Mouse (Mus musculus) spleen, postnatal 14 days (tissue): Measurements from ENCODE around the gene Ccp110.

Experiments used
- DNase-seq, 2 experiments: peaks; one replicate each; pipeline ENCODE4 v3.0.0; 2021 to 2022; ENCODE audit warnings: low spot score in 2 of 2

Gene Ccp110

DNA sequence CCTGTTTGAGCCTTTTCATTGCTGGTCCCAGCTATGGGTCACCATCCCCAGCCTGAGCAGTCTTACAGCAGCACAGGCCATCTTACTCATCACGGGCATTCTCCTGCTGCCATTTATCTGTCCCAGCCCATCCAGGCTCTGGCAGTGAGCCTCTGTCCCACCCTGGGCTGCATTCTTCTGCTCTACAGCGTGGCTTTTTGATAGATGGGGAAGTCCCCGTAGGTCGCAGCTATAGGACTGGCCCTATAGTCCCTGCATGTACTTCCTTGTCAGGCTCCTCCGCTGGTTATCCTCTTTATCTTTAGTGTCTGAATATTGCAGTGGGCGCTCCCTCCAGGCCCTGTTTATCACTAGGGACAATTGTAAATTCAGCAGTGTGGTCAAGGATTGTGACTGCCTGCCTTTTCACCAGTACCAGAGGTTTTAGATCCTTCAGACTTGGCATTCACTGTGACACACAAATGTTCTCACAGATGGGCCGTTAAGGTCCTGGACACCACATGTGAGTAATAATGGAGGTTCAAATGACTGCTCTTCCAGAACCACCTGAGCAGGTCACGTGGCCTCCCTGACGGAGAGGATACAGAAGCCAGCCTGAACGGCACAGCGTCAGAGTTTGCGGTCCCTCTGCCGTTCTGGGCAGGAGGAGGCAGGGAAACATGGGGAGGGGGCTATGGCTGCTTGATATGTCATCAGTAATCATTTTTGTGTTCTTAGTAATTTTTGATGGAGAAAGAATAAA is 16.7 kb downstream of the Ccp110 start:
- no peak for DNase-seq

DNA sequence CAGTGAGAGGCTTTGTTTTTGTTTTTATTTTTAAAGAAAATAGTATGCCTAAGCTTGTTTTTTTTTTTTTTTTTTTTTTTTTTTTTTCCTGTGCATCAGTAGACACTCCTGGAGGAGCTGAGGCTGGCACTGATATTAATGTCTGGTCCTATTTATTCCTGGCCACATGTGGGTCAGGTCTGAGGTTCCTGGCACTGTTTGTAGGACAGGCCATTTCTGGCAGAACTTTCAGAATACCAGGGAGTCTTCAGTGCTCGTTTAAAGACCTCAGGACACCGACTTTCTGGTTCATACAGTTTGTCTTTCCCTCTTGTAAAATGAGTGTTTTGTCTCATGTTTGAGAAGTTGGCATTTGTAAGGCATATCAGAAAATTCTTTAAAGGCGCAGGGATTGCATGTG is 19.4 kb downstream of the Ccp110 start:
- DNase-seq = no peak

DNA sequence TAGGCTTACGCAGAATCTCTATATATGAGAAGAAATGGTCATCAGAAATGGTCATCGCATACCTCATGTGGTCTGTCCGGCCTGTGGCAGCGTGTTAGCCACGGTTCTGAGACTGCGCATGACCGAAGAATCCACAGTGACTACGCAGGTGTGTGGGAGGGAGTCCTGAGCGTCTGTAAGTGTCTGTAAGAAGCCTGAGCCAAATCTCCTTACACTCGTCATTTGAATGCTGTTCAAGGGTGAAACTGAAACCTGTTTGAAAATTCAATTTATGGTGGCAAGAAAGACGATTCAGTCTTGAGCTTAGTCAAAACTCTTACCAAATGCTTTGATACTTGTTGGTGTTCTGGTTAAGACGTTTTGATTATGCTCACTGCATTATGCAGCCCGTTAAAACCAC is 20.9 kb downstream of the Ccp110 start:
- DNase-seq = no peak

DNA sequence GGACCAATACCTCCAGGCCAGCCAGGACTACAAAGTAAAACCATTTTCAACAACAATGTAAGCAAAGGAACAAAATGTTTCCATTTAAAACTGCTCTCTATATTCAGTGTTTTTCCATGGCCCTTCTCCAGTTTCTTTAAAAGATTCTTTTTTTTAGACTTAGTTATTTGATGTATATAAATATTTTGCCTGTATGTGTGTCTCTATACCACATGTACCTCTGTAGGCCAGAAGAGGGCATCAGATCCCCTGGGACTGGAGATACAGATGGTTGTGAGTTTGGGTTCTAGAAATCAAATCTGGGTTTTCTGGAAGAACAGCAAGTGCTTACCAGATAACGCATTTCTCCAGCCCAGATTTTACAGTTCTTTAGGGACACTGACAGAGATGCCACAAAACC is 26.4 kb downstream of the Ccp110 start:
- DNase-seq = no peak

DNA sequence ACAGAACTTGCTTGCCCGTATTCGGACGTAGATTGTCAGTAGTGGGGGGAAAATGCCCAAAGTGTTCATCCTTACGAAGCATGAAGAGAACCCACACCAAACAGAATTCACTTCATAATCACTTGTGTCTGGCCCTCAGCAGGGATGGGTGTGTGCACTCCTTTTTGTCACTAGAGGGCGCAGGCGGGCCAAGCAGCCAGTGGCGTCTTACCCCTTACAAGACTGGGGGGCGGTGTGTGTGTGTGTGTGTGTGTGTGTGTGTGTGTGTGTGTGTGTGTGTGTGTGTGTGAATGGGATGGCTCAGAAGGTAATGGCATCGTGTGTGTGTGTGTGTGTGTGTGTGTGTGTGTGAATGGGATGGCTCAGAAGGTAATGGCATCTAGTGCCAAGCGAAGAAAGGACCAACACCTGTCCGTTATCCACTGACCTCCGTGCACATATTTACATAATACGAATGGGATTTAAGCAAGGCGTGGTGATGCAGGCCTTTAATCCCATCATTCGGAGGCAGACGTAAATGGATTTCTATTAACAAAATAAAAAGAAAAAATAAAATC is 27.7 kb downstream of the Ccp110 start, which contains the start of gene Vps35l:
Gene Vps35l (plus strand): TSS at position 252 of the 557 bp plus-strand sequence.
- DNase-seq = peak; percentile 65 to 76

DNA sequence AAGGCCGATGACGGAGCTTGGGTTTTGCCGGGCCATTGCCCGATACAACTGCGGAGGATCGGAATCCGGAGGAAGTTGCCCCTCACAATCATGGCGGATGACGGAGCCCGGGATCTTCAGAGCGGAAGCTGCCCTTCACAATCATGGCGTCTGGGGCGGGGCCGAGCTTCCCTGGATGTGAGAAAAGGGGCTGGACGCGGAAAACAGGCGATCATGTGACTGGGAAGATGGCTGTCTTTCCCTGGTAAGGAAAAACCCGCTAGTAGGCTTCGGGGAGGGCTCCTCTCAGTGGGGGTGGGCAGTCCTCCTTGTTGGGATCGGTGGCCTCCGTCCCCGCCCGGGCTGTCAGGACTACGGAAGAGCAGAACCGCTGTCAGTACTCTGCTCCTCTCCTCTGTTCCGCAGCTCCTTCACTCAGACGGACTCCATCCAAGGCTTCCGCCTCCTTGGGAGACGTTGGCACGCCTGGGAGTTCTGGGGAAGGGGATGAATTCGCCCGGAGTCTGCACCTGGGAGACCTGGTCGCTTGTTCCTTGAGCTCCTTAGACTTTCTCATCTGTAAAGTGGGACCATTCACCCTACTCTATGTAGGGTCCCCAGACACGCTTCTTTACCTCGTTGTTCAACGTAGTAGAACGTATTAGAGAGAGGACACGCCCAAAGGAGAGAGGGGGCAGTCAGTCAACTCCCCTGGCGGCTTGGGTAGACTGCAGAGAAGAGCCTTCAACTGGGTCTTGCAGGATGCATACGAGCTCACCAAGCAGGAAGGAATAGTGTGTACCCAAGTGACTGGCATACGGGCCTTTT is 28.4 kb downstream of the Ccp110 start:
- DNase-seq = peak; percentile 81 to 90

DNA sequence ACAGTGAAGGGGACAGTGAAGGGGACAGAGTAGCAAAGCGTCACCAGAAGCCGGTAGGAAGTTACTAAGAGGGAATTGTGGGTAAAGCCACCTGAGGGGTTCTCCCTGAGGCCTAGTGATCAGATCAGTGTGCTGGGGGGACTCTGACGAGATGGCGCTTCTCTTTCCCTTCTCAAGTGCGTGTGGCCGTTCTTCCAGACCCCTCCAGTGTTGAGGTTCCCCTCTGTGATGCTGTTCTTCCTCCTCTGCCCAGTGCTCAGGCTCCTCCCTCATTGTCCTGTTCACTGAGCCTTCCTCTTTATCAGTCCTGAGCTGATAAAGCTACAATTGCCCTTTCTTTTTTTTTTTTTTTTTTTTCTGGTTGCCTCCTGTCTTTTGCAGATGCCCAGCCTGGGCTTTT is 29.9 kb downstream of the Ccp110 start:
- no peak for DNase-seq

DNA sequence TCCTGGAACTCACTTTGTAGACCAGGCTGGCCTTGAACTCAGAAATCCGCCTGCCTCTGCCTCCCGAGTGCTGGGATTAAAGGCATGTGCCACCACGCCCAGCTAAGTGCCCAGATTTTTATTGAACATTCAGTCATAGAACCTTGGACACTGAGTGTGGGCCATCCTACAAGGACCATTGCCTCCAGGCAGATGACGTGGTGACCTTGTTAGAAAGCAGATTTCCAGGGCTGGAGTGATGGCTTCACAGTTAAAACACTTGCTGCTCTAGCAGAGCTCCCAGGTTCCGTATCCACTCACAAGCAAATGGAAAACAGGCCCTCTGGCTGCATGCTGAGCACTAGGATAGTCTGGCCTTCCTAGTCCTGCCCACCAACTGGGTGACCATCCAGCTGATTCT is 32.4 kb downstream of the Ccp110 start:
- no peak for DNase-seq

DNA sequence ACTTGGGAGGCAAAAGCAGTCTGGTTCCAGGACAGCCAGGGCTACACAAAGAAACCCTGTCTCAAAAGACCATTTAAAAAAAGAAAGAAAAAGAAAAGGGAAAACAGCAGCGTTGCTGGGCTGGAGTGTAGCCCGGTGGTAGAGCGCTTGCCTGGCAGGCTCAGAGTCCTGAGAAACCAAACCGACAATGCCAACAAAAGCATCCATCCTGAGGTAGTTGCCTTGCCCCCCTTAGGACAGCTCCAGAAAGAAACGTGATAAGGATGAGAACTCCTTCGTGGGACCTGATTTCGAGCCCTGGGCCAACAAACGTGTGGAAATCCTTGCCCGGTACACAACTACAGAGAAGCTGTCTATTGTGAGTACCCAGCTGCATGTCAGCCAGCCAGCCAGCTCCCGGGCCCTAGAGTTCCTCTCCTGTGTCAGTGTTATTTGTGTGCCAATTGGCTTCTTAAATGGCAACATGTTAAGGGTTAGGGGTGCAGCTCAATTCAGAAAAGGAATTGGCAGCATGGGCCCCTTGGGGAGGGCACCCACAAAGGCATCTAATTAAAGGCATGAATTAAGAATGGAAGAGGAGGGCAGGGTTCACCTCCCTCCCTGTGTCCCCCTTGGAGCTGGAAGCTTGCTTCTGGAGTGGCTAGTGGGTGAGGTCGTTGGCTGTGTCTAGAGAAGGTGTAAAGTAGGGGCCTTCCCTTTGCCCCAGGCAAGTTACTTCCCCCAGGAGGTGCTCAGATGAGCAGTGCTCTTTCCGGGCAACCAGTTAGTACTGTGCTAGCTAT is 35.7 kb downstream of the Ccp110 start:
- no peak for DNase-seq

DNA sequence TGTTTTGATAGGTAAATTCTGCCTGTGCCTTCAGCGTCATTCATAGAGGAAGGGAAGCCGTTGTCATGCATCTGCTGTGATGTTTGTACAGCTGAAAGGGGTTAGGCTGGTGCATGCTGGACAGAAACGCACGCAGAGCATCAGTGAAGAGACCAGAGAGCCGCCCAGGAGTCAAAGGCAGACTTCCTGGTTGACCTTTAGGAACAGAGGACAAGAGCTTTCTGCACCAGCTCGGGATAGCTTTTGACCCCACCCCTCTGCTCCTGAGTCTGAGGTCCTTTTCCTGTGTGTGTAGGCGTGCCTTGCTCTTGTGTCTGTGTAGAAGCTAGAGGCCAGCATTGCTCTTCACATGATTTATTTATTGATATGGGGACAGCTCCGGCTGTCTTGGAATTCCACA is 37.4 kb downstream of the Ccp110 start:
- DNase-seq = no peak

DNA sequence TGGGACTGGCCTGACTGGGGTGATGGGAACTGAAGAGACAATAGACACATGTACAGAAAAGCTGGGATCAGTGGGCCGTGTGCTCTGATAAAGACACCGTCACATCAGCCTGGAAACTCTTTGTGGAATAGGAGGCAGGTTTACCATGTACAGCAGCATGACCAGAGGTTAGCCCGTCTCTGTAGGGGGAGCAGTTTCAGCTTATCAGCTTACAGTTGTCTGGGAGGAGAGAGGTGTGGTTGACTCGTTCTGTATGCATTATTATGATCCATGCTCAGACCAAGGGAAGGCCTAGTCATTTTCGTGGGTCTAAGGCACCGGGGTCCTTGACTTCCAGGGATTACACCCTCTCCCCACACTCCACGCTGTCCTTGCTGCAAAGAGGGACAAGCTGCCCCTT is 39.3 kb downstream of the Ccp110 start:
- DNase-seq = no peak

DNA sequence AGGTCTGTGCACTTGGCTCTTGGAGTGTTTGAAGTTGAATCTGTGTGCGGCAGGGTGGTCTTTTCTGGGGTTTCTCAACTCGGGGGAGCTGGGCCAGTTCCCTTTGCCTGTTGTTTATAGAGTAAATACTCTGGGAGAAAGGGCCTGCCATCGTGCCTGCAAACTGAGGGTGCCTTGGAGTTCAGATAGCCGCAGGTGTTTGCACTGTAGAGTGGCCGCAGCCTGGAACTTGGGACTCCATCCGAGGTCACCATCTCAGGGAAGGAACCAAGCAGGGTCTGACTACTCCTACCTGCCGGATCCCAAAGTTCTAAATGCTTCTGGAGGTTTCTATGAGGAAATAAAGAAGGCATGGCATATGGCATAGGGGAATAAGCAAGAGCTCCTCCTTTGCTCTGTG is 43.4 kb downstream of the Ccp110 start:
- DNase-seq = no peak

DNA sequence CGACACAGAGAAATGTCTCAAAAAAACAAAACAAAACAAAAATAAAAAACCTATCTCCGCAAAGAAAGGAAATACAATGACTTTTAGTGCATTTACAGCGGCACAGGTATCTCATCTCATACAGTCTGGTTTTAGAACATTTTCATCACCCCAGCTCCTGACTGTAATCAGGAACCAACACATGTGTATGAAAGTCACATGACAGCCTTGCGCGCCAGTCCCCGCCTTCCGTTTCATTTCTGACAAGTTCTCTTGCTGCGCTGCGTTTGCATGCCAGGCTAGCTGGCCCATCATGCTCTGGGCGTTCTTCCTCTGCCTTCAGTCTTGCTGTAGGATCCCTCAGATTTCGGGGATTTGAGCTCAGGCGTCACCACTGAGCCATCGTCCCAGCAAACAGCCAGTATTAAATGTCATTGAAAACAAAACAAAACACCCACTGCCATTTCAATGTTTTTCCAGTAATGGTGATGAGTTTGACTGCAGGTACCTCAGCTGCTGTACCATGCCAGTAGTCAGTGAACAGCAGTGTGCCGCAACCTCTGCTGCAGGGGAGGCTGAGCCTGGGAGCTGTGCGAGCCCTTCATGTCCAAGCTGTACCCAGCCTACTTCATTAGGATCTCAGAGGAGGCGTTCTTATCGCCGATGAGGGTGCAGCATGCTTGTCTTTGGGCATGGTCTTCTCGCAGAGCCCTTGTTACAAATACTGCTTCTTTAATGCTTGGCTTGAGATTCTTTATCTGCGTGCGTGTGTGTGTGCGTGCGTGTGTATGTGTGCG is 44.3 kb downstream of the Ccp110 start:
- no peak for DNase-seq

DNA sequence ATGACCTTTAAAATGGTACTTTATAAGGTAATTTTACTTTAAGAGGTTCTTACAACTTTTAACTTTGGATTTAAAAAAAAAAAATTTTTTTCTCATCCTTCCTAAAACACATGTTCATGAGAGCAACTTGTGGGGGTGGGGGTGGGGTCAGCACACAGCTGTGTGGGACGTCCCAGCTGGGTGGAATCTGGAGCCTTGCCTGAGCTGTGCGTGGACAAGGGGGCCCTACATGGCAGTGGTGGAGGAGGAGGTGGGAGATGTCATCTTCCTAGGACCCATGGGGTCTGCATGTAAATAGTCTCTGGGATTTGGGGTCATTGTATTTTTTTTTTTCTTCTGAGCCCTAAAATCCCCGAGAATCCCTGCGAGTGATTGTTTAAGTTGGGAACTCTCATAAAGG is 46.0 kb downstream of the Ccp110 start:
- DNase-seq = no peak

DNA sequence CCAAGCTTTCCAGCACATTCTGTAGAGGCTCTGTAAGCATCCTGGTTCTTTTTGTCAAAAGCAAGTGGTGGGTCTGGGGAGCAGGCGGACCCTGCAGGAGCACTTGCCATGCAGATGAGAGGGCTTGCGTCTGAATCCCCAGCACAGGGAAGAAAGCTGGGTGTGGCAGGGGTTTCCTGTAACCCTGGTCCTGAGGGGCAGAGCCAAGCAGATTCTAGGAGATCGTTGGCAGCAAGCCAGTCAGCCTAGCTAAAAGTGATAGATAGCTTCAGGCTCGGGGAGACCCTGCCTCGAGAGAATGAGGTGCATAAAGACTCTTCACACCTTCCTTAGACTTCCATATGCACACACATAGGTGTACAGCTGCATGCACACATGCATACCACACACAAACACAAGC is 47.0 kb downstream of the Ccp110 start:
- no peak for DNase-seq

DNA sequence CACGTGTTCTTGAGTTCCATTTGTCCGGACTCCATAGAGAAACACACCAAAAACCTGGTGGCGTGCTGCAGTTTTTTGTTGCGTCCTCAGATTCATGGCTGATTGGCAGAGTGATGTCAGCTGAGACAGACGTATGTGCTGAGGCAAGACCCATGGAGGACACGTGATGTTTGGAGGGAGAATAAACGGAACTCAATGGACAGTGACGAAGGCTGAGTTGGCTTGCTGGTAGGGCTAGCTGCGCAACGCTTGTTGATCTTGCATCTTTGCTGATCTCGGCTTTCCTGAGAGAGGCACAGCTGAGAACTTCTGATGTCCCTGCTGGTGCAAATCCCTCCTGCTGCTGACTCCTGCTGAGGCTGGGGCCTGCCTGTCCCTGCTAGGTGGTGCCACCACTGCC is 51.6 kb downstream of the Ccp110 start:
- DNase-seq = no peak

DNA sequence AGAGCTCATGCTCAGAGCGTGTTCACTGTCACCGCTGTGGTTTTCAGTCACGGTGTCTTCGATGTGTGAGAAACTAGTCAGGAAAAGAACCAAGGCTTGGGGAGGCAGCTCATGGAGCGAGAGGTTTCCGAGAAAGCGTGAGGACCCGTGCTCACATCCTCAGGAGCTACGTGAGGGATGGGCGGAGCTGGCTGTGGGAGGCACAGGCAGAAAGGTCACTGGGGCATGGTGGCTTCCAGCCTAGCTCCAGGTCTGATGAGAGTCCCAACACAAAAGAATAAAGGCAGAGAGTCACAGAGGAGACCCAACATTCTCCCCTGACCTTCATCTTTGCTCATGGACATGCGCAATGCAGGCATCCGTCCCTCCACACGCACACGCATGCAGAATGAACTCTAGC is 52.4 kb downstream of the Ccp110 start:
- no peak for DNase-seq

DNA sequence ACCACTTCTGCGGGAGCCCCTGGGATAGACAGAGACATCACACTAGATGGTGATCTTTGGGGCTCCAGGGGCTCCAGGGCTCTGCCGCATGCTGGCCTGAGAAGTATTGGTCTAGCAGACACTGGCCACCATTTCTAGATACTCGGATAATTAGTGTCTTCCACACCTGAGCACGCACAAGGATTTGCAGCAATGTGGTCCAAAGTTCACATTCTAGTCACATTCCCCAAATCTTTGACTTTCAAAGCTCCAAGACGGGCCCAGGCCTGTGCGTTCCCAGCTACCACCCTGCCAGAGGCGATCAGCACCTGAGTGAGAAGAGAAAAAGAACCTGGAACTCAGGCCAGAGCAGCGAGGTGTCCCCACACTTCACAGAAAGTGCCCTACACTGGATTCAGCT is 53.3 kb downstream of the Ccp110 start:
- no peak for DNase-seq

DNA sequence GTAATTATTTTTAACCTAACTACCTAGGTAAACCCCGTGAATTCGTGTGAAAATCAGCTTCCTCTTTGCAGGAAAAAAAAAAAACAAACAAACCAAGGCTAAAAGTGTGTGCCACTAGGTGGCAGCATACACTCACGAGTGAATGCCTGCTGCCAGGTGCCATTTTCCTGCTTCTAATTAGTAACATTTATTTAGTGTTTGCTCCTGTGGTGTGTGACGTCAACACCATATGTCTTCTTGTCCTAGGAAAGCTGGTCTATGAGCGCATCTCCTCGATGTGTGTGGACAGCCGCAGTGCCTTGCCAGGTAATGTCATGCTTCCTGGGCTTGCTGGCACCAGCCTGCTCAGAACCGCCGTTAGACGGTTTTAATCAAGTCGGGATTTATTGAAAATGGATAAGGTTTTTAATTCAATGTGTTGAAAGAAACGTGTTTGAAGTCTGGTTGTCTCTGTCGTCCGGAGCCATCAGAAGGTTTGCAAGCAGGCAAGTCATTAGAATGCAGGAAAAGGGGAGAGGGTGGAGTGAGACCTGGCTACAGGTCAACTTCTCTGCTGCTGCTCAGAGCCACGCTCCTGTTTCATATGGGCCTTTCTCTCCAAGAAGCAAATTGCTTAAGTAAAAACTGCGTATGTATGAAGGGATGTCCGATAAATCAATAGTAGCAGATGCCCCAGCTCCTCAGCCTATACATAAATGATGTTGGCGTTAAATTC is 53.9 kb downstream of the Ccp110 start:
- DNase-seq = peak in 1 of 2 experiments; percentile 41

DNA sequence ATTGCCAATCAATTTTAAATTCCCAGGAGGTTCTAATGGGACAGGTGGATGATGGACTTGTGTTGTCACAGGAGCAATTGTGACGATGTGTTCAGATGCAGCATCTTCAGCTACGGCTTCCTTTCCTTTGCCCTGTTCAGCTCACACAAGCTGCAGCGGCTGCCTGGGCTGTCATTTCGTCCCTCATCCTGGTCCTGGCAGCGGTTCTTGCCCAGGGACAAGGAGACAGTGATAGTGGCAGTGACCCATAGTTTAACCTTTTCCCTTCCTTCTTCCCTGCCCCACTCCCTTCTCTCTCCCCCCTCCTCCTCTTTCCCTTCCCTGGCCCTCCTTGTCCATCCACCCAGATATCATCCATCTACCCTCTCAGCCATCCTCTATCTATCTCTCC is 54.5 kb downstream of the Ccp110 start:
- DNase-seq = no peak

DNA sequence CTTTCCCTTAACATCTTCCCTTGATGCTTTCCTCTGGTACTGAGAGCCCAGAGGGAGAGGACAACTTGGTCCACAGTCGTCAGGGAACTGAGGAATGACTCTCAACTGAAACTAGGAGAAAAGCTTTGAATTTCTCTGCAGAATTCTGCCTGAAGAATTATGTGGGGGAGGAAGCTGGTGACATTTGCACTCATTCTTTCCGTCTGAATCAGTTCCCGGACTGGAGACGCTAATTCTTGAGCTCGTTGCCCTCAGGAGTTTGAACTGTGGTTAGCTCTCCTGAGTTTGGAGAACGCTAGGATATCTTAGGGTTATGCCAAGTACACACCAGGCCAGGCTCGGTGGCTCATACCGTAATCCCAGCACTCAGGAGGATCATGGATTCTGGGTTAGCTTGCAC is 56.9 kb downstream of the Ccp110 start:
- DNase-seq = no peak
